Mouse (Mus musculus) lung, embryonic 15.5 days (tissue): Measurements from ENCODE around the gene BC048403. TPM values are rescaled to one million over a fixed set of nuclear protein-coding genes. Genes with fewer than 3 reads are reported as not detected.

ENCODE experiments used
- ATAC-seq: fragments of 200-750 bp; cut with Nextera tagmentation; 2 replicates; pipeline ENCODE4 v1.8.0; 2017; ENCODE audit warnings: moderate number of reproducible peaks, borderline replicate concordance; ENCODE audit not compliant: low FRiP score, low TSS enrichment; ENCODE audit errors: extremely low read depth
- H3K27ac ChIP-seq: fragments of 300-500 bp; sonication (generic); 2 replicates; pipeline ENCODE4 v1.5.1; 2015; ENCODE audit warnings: moderate library complexity, mild to moderate bottlenecking, inconsistent platforms
- H3K27me3 ChIP-seq: fragments of 300-500 bp; sonication (generic); 2 replicates; pipeline ENCODE4 v1.6.1; 2015; ENCODE audit warnings: inconsistent platforms
- H3K36me3 ChIP-seq: fragments of 300-500 bp; sonication (generic); 2 replicates; pipeline ENCODE4 v1.6.1; 2015; ENCODE audit warnings: inconsistent platforms
- H3K4me1 ChIP-seq: fragments of 300-500 bp; sonication (generic); 2 replicates; pipeline ENCODE4 v1.6.1; 2015; ENCODE audit warnings: inconsistent platforms
- H3K4me2 ChIP-seq: fragments of 300-500 bp; sonication (generic); 2 replicates; pipeline ENCODE4 v1.6.1; 2015; ENCODE audit warnings: inconsistent platforms, mild to moderate bottlenecking, moderate library complexity
- H3K4me3 ChIP-seq: fragments of 300-500 bp; sonication (generic); 2 replicates; pipeline ENCODE4 v1.5.1; 2015; ENCODE audit warnings: mild to moderate bottlenecking, inconsistent platforms
- H3K9ac ChIP-seq: fragments of 300-500 bp; sonication (generic); 2 replicates; pipeline ENCODE4 v1.6.1; 2015; ENCODE audit warnings: inconsistent platforms
- H3K9me3 ChIP-seq: fragments of 300-500 bp; sonication (generic); 2 replicates; pipeline ENCODE4 v1.6.1; 2016; ENCODE audit warnings: inconsistent platforms
- WGBS: fragments of 180-500 bp; shearing (Covaris S2); methylation state at CpG from one replicate; pipeline ENCODE4 v1.1.7; 2015; 5-methylcytosine and 5-hydroxymethylcytosine counted together
- polyA plus RNA-seq: library from polyadenylated mRNA; unstranded; fragments of >200 nt; fragmentation: Nextera tagmentation; extraction: Ambion mirVana; gene quantifications from 2 replicates; pipeline ENCODE4 v1.2.1, GENCODE M21; 2015

The BC048403 gene
- polyA plus RNA-seq, 1 experiment from 2014 or later, result 2.7 TPM

GRCm38 (mm10) chr10:121790078-121790477 is 50.3 kb downstream of the BC048403 start:
- Histone ChIP-seq H3K4me1 (no peaks in the 10 kb centered on the region), H3K36me3 (peaks cover 15% of the 10 kb centered on the region), H3K9ac (no peak overlapping the region), H3K4me2 (no peak overlapping the region), H3K27me3 (no peaks in the 10 kb centered on the region), H3K4me3 (no peak overlapping the region), H3K9me3 (no peaks in the 10 kb centered on the region), H3K27ac (no peak overlapping the region)
- no peak for ATAC-seq
- 82% methylated on average over 6 of the region's 6 CpGs for WGBS

DNA sequence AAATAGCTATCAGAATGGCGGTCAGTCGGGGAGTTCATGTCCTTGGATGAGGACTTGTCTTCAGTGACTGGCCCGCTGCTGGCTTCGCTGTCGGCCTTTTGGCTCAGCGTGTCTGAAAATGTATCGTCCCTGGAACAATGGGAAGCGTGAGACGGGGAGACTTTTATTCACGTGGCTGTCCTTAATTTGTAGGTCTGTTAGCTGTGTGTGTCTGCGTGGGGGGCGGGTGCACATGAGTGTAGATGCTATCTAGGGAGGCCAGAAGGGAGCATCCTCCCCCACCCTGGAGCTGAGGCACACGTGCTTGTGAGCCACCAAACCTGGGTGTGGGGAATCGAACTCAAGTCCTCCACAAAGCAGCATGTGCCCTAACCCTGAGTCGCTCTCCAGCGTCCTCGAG is 52.9 kb downstream of the BC048403 start:
- WGBS, result 91% methylated on average over 17 of the region's 17 CpGs
- no peak for ATAC-seq

GRCm38 (mm10) chr10:121794486-121794885 is 54.7 kb downstream of the BC048403 start:
- no peak overlapping the region for H3K9ac ChIP-seq
- ATAC-seq, result no peak
- peaks cover 5% of the 10 kb centered on the region; the same call in 1 of the 2 replicates for H3K4me1 ChIP-seq
- no peak overlapping the region for H3K4me2 ChIP-seq
- no peak overlapping the region for H3K27ac ChIP-seq
- H3K4me3 ChIP-seq, result no peak overlapping the region
- 88% methylated on average over 12 of the region's 12 CpGs for WGBS
- H3K9me3 ChIP-seq, result no peaks in the 10 kb centered on the region
- H3K27me3 ChIP-seq, result no peaks in the 10 kb centered on the region
- peaks cover 18% of the 10 kb centered on the region; the same call in 1 of the 2 replicates for H3K36me3 ChIP-seq

More for the DNA sequence above, 52.9 kb downstream of the BC048403 start:
- Histone ChIP-seq H3K9ac (no peak overlapping the region), H3K9me3 (no peaks in the 10 kb centered on the region), H3K4me1 (peaks cover 5% of the 10 kb centered on the region; the same call in 1 of the 2 replicates), H3K27ac (no peak overlapping the region), H3K27me3 (no peaks in the 10 kb centered on the region), H3K4me3 (no peak overlapping the region), H3K36me3 (peaks cover 13% of the 10 kb centered on the region; the same call in 1 of the 2 replicates), H3K4me2 (no peak overlapping the region)

DNA sequence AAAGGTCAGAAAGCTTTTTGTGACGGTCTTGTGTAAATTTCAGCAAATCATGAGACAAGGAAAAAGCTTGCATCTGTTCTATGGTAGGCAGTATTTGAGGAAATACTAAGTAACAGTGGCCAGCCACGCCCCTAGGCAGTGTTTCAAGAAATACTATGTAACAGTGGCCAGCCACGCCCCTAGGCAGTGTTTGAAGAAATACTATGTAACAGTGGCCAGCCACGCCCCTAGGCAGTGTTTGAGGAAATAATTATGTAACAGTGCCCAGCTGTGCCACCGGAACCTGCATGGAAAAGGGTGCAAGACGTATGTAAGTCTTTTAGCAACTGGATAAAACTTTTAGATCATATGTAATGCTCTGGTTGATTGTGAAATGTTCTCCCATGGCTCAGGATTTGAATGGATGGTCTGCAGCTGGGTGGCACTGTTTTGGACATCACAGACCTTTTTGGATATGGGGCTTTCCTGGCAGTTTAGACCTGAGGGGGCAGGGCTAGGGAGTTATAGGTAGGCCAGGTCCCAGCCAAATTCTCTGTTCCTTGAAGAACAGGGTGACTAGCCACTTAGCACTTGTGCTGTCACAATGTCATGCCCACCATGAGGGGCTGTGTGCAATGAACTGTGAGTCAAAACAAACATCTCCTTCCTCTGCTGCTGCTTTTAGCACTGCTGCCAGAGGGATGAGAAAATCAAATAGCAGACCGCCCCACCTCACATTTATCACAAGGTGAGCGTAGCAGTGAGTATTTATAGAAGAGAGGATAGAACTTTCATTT is 56.5 kb downstream of the BC048403 start:
- ATAC-seq, result peak; percentile 72; the same call in 1 of the 2 replicates

GRCm38 (mm10) chr10:121800041-121800440 is 60.3 kb downstream of the BC048403 start:
- no peak for ATAC-seq
- Histone ChIP-seq H3K27me3 (no peaks in the 10 kb centered on the region), H3K4me3 (no peak overlapping the region), H3K36me3 (peaks cover 17% of the 10 kb centered on the region; the same call in 1 of the 2 replicates), H3K27ac (no peak overlapping the region), H3K4me2 (no peak overlapping the region), H3K9me3 (no peaks in the 10 kb centered on the region), H3K4me1 (peaks cover 5% of the 10 kb centered on the region; the same call in 1 of the 2 replicates), H3K9ac (no peak overlapping the region)
- WGBS, result 92% methylated on average over 13 of the region's 13 CpGs

More for the DNA sequence above, 56.5 kb downstream of the BC048403 start:
- Histone ChIP-seq H3K4me2 (no peak overlapping the region), H3K9me3 (no peaks in the 10 kb centered on the region), H3K4me1 (peaks cover 5% of the 10 kb centered on the region; the same call in 1 of the 2 replicates), H3K27me3 (no peaks in the 10 kb centered on the region), H3K27ac (no peak overlapping the region), H3K4me3 (no peak overlapping the region), H3K9ac (no peak overlapping the region), H3K36me3 (peaks cover 19% of the 10 kb centered on the region; the same call in 1 of the 2 replicates)
- 55% methylated on average over 8 of the region's 8 CpGs for WGBS

Other genes with a start within 250 kb of the BC048403 start
- 34.4 and 36.7 TPM in 2 replicates for gene Tbk1, start 153.2 kb upstream of the BC048403 start, polyA plus RNA-seq
- gene Xpot, start 113.6 kb upstream of the BC048403 start, polyA plus RNA-seq, result 48.9 and 59.7 TPM in 2 replicates
- 0.57 and 0.72 TPM in 2 replicates for gene D930020B18Rik, start 98.3 kb upstream of the BC048403 start, polyA plus RNA-seq